Mouse (Mus musculus): ENCODE measurements at regions not wholly inside any gene's neighbourhood (a gene's known extent, or its start where the extent isn't known, plus 50 kb on each side); places are given as distances from the start of the nearest gene placed in this dataset.

- no peak overlapping the region for H3K4me3 ChIP-seq (ENCODE audit: low read length)
- H3K9me3 ChIP-seq (ENCODE audit: low read length) = no peaks in the 10 kb centered on the region
- 67% methylated on average over 10 of the region's 10 CpGs for WGBS
- H3K27me3 ChIP-seq (ENCODE audit: insufficient read depth, low read length) = no peaks in the 10 kb centered on the region
- no peak overlapping the region for H3K4me2 ChIP-seq (replicated peaks; ENCODE audit: low read depth, low read length)
- no peak overlapping the region for H3K9ac ChIP-seq (replicated peaks; ENCODE audit: low read length)
- ATAC-seq (ENCODE audit: low FRiP score, low TSS enrichment) = no peak
- H3K27ac ChIP-seq (ENCODE audit: low read length) = no peak overlapping the region
- no peaks in the 10 kb centered on the region for H3K4me1 ChIP-seq (ENCODE audit: insufficient read depth, low read length)
- no peaks in the 10 kb centered on the region for H3K36me3 ChIP-seq (ENCODE audit: insufficient read depth, low read length)
These were observed 788.2 kb downstream of the Fat4 start for GRCm38 (mm10) chr3:39674927-39675326.

GRCm38 (mm10) chr3:39705610-39706009 is 818.9 kb downstream of the Fat4 start:
- Histone ChIP-seq H3K27me3 (ENCODE audit: insufficient read depth, low read length) (no peaks in the 10 kb centered on the region), H3K4me3 (ENCODE audit: low read length) (no peak overlapping the region), H3K36me3 (ENCODE audit: insufficient read depth, low read length) (no peaks in the 10 kb centered on the region), H3K4me1 (ENCODE audit: insufficient read depth, low read length) (no peaks in the 10 kb centered on the region), H3K9ac (replicated peaks; ENCODE audit: low read length) (no peak overlapping the region), H3K27ac (ENCODE audit: low read length) (no peak overlapping the region), H3K9me3 (ENCODE audit: low read length) (peaks cover 4% of the 10 kb centered on the region), H3K4me2 (replicated peaks; ENCODE audit: low read depth, low read length) (no peak overlapping the region)
- WGBS = 86% methylated on average over 1 of the region's 1 CpGs
- no peak for ATAC-seq (ENCODE audit: low FRiP score, low TSS enrichment)

- no peak overlapping the region for H3K4me3 ChIP-seq (ENCODE audit: low read length)
- H3K9ac ChIP-seq (replicated peaks; ENCODE audit: low read length) = no peak overlapping the region
- no peak for ATAC-seq (ENCODE audit: low FRiP score, low TSS enrichment)
- 84% methylated on average over 13 of the region's 13 CpGs for WGBS
- no peaks in the 10 kb centered on the region for H3K36me3 ChIP-seq (ENCODE audit: insufficient read depth, low read length)
- no peaks in the 10 kb centered on the region for H3K4me1 ChIP-seq (ENCODE audit: insufficient read depth, low read length)
- no peak overlapping the region for H3K27ac ChIP-seq (ENCODE audit: low read length)
- H3K27me3 ChIP-seq (ENCODE audit: insufficient read depth, low read length) = no peaks in the 10 kb centered on the region
- no peaks in the 10 kb centered on the region for H3K9me3 ChIP-seq (ENCODE audit: low read length)
- H3K4me2 ChIP-seq (replicated peaks; ENCODE audit: low read depth, low read length) = no peak overlapping the region
These were observed 818.0 kb upstream of the Intu start for GRCm38 (mm10) chr3:39712795-39713709.

GRCm38 (mm10) chr3:39714056-39714592 is 817.0 kb upstream of the Intu start:
- ATAC-seq (ENCODE audit: low FRiP score, low TSS enrichment) = no peak
- Histone ChIP-seq H3K9me3 (ENCODE audit: low read length) (no peaks in the 10 kb centered on the region), H3K9ac (replicated peaks; ENCODE audit: low read length) (no peak overlapping the region), H3K4me3 (ENCODE audit: low read length) (no peak overlapping the region), H3K4me1 (ENCODE audit: insufficient read depth, low read length) (no peaks in the 10 kb centered on the region), H3K27me3 (ENCODE audit: insufficient read depth, low read length) (no peaks in the 10 kb centered on the region), H3K4me2 (replicated peaks; ENCODE audit: low read depth, low read length) (no peak overlapping the region), H3K27ac (ENCODE audit: low read length) (no peak overlapping the region), H3K36me3 (ENCODE audit: insufficient read depth, low read length) (no peaks in the 10 kb centered on the region)
- WGBS = 75% methylated on average over 5 of the region's 5 CpGs

- 69% methylated on average over 11 of the region's 11 CpGs for WGBS
- Histone ChIP-seq H3K4me1 (ENCODE audit: insufficient read depth, low read length) (no peaks in the 10 kb centered on the region), H3K9ac (replicated peaks; ENCODE audit: low read length) (no peak overlapping the region), H3K9me3 (ENCODE audit: low read length) (no peaks in the 10 kb centered on the region), H3K27ac (ENCODE audit: low read length) (no peak overlapping the region), H3K4me3 (ENCODE audit: low read length) (no peak overlapping the region), H3K27me3 (ENCODE audit: insufficient read depth, low read length) (no peaks in the 10 kb centered on the region), H3K4me2 (replicated peaks; ENCODE audit: low read depth, low read length) (no peak overlapping the region), H3K36me3 (ENCODE audit: insufficient read depth, low read length) (no peaks in the 10 kb centered on the region)
- ATAC-seq (ENCODE audit: low FRiP score, low TSS enrichment) = no peak
These were observed 812.0 kb upstream of the Intu start for GRCm38 (mm10) chr3:39718946-39719545.

GRCm38 (mm10) chr3:39725755-39726154 is 805.3 kb upstream of the Intu start:
- WGBS = 75% methylated on average over 3 of the region's 3 CpGs
- no peak overlapping the region for H3K4me2 ChIP-seq (replicated peaks; ENCODE audit: low read depth, low read length)
- H3K9ac ChIP-seq (replicated peaks; ENCODE audit: low read length) = no peak overlapping the region
- no peaks in the 10 kb centered on the region for H3K27me3 ChIP-seq (ENCODE audit: insufficient read depth, low read length)
- no peak overlapping the region for H3K4me3 ChIP-seq (ENCODE audit: low read length)
- no peak for ATAC-seq (ENCODE audit: low FRiP score, low TSS enrichment)
- no peak overlapping the region for H3K27ac ChIP-seq (ENCODE audit: low read length)
- no peaks in the 10 kb centered on the region for H3K36me3 ChIP-seq (ENCODE audit: insufficient read depth, low read length)
- no peaks in the 10 kb centered on the region for H3K4me1 ChIP-seq (ENCODE audit: insufficient read depth, low read length)
- H3K9me3 ChIP-seq (ENCODE audit: low read length) = no peaks in the 10 kb centered on the region

- Histone ChIP-seq H3K4me2 (replicated peaks; ENCODE audit: low read depth, low read length) (no peak overlapping the region), H3K9ac (replicated peaks; ENCODE audit: low read length) (no peak overlapping the region), H3K27ac (ENCODE audit: low read length) (no peak overlapping the region), H3K4me1 (ENCODE audit: insufficient read depth, low read length) (no peaks in the 10 kb centered on the region), H3K36me3 (ENCODE audit: insufficient read depth, low read length) (no peaks in the 10 kb centered on the region), H3K4me3 (ENCODE audit: low read length) (no peak overlapping the region), H3K9me3 (ENCODE audit: low read length) (no peaks in the 10 kb centered on the region), H3K27me3 (ENCODE audit: insufficient read depth, low read length) (no peaks in the 10 kb centered on the region)
- no peak for ATAC-seq (ENCODE audit: low FRiP score, low TSS enrichment)
- WGBS = 54% methylated on average over 1 of the region's 1 CpGs
These were observed 794.4 kb upstream of the Intu start for GRCm38 (mm10) chr3:39736639-39737038.

GRCm38 (mm10) chr3:39745947-39746346 is 785.1 kb upstream of the Intu start:
- no peak overlapping the region for H3K4me3 ChIP-seq (ENCODE audit: low read length)
- no peak overlapping the region for H3K4me2 ChIP-seq (replicated peaks; ENCODE audit: low read depth, low read length)
- no peaks in the 10 kb centered on the region for H3K9me3 ChIP-seq (ENCODE audit: low read length)
- no peaks in the 10 kb centered on the region for H3K27me3 ChIP-seq (ENCODE audit: insufficient read depth, low read length)
- H3K4me1 ChIP-seq (ENCODE audit: insufficient read depth, low read length) = no peaks in the 10 kb centered on the region
- H3K36me3 ChIP-seq (ENCODE audit: insufficient read depth, low read length) = no peaks in the 10 kb centered on the region
- no peak for ATAC-seq (ENCODE audit: low FRiP score, low TSS enrichment)
- H3K9ac ChIP-seq (replicated peaks; ENCODE audit: low read length) = no peak overlapping the region
- 93% methylated on average over 2 of the region's 2 CpGs for WGBS
- no peak overlapping the region for H3K27ac ChIP-seq (ENCODE audit: low read length)

GRCm38 (mm10) chr3:39768981-39769568 is 762.0 kb upstream of the Intu start:
- no peak overlapping the region for H3K4me2 ChIP-seq (replicated peaks; ENCODE audit: low read depth, low read length)
- no peak overlapping the region for H3K9ac ChIP-seq (replicated peaks; ENCODE audit: low read length)
- no peaks in the 10 kb centered on the region for H3K36me3 ChIP-seq (ENCODE audit: insufficient read depth, low read length)
- 86% methylated on average over 6 of the region's 6 CpGs for WGBS
- no peaks in the 10 kb centered on the region for H3K9me3 ChIP-seq (ENCODE audit: low read length)
- H3K27ac ChIP-seq (ENCODE audit: low read length) = no peak overlapping the region
- ATAC-seq (ENCODE audit: low FRiP score, low TSS enrichment) = no peak
- H3K4me3 ChIP-seq (ENCODE audit: low read length) = no peak overlapping the region
- no peaks in the 10 kb centered on the region for H3K4me1 ChIP-seq (ENCODE audit: insufficient read depth, low read length)
- H3K27me3 ChIP-seq (ENCODE audit: insufficient read depth, low read length) = no peaks in the 10 kb centered on the region
